Mouse (Mus musculus) forebrain, embryonic 15.5 days (tissue): ENCODE measurements around the gene Cped1. TPM values are rescaled to one million over a fixed set of nuclear protein-coding genes. Genes with fewer than 3 reads are reported as not detected.

Source experiments
- ATAC-seq: fragments of 200-750 bp; cut with Nextera tagmentation; replicated peaks from 2 replicates; pipeline ENCODE4 v1.8.0; 2017; ENCODE audit warnings: mild to moderate bottlenecking, moderate TSS enrichment, moderate library complexity
- H3K27ac ChIP-seq: fragments of 300-500 bp; sonication (generic); replicated peaks from 2 replicates; pipeline ENCODE4 v1.5.1; 2015; ENCODE audit warnings: mild to moderate bottlenecking, inconsistent platforms
- H3K27me3 ChIP-seq: fragments of 300-500 bp; sonication (generic); 2 replicates; pipeline ENCODE4 v1.6.1; 2015; ENCODE audit warnings: inconsistent platforms
- H3K36me3 ChIP-seq: fragments of 300-500 bp; sonication (generic); 2 replicates; pipeline ENCODE4 v1.6.1; 2015; ENCODE audit warnings: mild to moderate bottlenecking, inconsistent platforms
- H3K4me1 ChIP-seq: fragments of 300-500 bp; sonication (generic); 2 replicates; pipeline ENCODE4 v1.6.1; 2015; ENCODE audit warnings: inconsistent platforms
- H3K4me2 ChIP-seq: fragments of 300-500 bp; sonication (generic); replicated peaks from 2 replicates; pipeline ENCODE4 v1.6.1; 2015; ENCODE audit warnings: mild to moderate bottlenecking, inconsistent platforms
- H3K4me3 ChIP-seq: fragments of 300-500 bp; sonication (generic); 2 replicates; pipeline ENCODE4 v1.5.1; 2015; ENCODE audit warnings: mild to moderate bottlenecking, inconsistent platforms
- H3K9ac ChIP-seq: fragments of 300-500 bp; sonication (generic); replicated peaks from 2 replicates; pipeline ENCODE4 v1.6.1; 2015; ENCODE audit warnings: mild to moderate bottlenecking, inconsistent platforms
- H3K9me3 ChIP-seq: fragments of 300-500 bp; sonication (generic); 2 replicates; pipeline ENCODE4 v1.6.1; 2016; ENCODE audit warnings: inconsistent platforms
- WGBS: fragments of 180-500 bp; shearing (Covaris S2); methylation state at CpG from one replicate; pipeline ENCODE4 v1.1.7; 2015; ENCODE audit warnings: mixed read lengths; 5-methylcytosine and 5-hydroxymethylcytosine counted together
- polyA plus RNA-seq: library from polyadenylated mRNA; unstranded; fragments of >200 nt; fragmentation: Nextera tagmentation; extraction: Ambion mirVana; gene quantifications from 2 replicates; pipeline ENCODE4 v1.2.1, GENCODE M21; 2015

The Cped1 gene
- polyA plus RNA-seq, 1 experiment from 2014 or later, result 3.0 TPM

DNA sequence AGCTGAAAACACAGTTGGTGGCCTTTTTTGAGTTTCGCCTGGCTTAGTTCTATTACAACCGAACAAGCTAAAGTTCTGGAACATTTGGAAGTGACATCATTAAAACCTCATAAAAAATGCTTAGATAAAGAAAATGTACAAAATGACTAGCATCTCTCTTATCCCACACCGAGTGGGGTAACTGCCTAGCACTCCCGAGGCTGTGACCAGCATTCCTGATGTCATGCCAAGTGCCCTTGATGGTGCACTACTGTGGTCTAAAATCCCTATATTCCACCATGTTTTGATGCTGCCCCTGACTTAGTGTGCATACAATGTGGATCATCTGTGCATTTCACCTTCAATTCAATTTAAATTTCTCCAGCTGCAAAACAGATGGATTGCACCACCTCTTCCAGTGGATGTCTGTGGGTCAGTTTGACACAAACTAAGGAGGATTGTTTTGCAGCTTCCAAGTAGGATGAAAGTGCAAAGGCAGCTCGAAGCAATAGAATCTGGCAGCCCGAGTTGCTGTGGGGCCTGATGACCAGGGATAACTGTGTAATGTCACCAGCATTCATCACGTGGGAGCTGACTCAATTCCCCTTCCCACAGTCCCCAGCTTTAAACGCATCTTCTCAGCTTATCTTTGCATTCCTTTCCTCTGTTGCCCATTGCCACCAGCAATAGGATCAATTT is 33.2 kb downstream of the Cped1 start:
- Histone ChIP-seq H3K9ac (no peak overlapping the region), H3K36me3 (no peaks in the 10 kb centered on the region), H3K9me3 (no peaks in the 10 kb centered on the region), H3K4me1 (no peaks in the 10 kb centered on the region), H3K4me3 (no peak overlapping the region), H3K27ac (no peak overlapping the region), H3K4me2 (no peak overlapping the region), H3K27me3 (no peaks in the 10 kb centered on the region)
- WGBS, result 83% methylated on average over 8 of the region's 8 CpGs
- ATAC-seq, result no peak

DNA sequence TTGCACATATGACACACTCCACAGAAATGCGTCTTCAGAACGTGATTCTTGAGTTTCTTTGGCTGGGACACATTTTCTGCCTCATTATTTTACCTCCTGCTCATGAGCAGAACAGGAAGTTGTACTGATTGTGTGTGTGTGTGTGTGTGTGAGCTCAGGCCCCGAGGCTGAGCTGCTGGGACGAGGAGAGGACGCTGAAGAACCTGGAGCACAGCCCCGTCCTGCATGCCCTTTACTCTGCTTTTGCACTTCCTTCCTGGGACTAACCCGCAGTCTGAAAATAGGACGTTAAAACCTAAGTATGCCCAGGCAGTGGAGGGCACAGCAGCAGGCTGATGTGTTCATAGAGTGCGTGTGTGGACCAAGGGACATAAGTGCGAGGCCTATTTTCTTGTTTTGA is 33.9 kb downstream of the Cped1 start:
- 73% methylated on average over 10 of the region's 10 CpGs for WGBS
- no peak overlapping the region for H3K9ac ChIP-seq
- no peaks in the 10 kb centered on the region for H3K27me3 ChIP-seq
- H3K9me3 ChIP-seq, result no peaks in the 10 kb centered on the region
- H3K4me3 ChIP-seq, result no peak overlapping the region
- H3K36me3 ChIP-seq, result no peaks in the 10 kb centered on the region
- no peaks in the 10 kb centered on the region for H3K4me1 ChIP-seq
- H3K4me2 ChIP-seq, result no peak overlapping the region
- ATAC-seq, result no peak
- no peak overlapping the region for H3K27ac ChIP-seq

DNA sequence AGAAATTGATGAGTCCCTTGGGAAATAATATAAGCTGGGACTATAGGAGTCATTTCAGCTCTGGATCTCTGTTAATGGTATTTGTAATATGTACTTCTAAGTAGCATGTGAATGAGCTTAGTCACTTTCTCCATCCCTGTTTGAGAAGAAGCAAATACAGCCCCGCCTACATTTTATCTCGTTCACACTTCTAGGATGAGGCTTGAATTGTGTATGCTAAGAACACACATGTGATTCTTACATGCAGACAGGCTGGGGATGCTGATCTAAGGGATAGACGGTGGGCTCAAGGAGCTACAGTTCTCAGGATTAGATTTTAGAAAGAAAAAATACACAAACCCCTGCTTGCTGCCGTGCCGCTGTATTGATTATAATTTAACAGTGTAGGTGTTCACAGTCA is 35.0 kb downstream of the Cped1 start:
- Histone ChIP-seq H3K27ac (no peak overlapping the region), H3K4me2 (no peak overlapping the region), H3K36me3 (no peaks in the 10 kb centered on the region), H3K4me1 (peaks cover 3% of the 10 kb centered on the region), H3K9me3 (no peaks in the 10 kb centered on the region), H3K4me3 (no peak overlapping the region), H3K27me3 (no peaks in the 10 kb centered on the region), H3K9ac (no peak overlapping the region)
- WGBS, result 87% methylated on average over 5 of the region's 5 CpGs
- no peak for ATAC-seq

DNA sequence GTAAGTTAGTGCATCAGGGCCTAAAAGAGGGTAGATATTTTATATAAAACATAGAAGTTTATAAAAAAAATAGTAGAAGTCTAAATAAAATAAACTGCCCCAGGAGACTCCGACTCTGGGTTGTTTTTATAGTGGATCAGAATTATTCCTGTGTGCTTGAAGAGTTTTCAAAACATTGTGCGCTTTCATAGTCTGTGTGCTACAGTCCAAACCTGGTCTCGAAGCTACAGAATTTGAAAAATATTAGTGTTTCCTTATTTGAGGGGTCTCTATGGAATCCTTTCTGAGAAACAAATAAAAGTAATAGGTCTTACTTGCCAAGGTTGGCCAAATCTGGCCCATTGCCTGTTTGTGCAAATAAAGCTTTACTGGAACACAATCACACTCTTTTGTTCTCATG is 35.6 kb downstream of the Cped1 start:
- no peak overlapping the region for H3K27ac ChIP-seq

DNA sequence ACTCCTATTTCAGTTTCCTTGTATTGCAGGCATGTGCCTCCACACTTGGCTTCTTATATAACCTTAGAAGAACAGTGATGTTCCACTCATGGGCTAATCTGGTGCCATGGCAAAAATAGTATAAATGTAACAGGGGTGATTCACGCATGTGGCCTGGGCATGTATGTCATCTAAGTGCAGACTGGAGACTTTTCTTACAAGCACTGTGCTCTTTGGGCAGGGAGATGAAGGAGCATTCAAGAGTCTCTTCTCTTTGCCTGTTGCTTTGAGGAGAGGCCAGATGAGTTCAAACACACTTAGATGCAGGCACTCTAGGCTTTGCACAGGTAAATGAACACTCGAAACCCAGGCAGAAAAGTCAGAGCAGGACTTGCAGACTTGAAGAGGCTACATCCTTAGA is 38.5 kb downstream of the Cped1 start:
- no peaks in the 10 kb centered on the region for H3K27me3 ChIP-seq
- no peak overlapping the region for H3K4me3 ChIP-seq
- no peak for ATAC-seq
- no peaks in the 10 kb centered on the region for H3K36me3 ChIP-seq
- H3K4me1 ChIP-seq, result peaks cover 10% of the 10 kb centered on the region
- no peaks in the 10 kb centered on the region for H3K9me3 ChIP-seq
- H3K9ac ChIP-seq, result no peak overlapping the region
- H3K27ac ChIP-seq, result no peak overlapping the region
- WGBS, result 97% methylated on average over 2 of the region's 2 CpGs
- H3K4me2 ChIP-seq, result no peak overlapping the region

More for the DNA sequence above, 35.6 kb downstream of the Cped1 start:
- Histone ChIP-seq H3K36me3 (no peaks in the 10 kb centered on the region), H3K9ac (no peak overlapping the region), H3K4me2 (no peak overlapping the region), H3K9me3 (no peaks in the 10 kb centered on the region), H3K27me3 (no peaks in the 10 kb centered on the region), H3K4me1 (peaks cover 9% of the 10 kb centered on the region), H3K4me3 (no peak overlapping the region)
- no peak for ATAC-seq
- 88% methylated on average over 3 of the region's 3 CpGs for WGBS

DNA sequence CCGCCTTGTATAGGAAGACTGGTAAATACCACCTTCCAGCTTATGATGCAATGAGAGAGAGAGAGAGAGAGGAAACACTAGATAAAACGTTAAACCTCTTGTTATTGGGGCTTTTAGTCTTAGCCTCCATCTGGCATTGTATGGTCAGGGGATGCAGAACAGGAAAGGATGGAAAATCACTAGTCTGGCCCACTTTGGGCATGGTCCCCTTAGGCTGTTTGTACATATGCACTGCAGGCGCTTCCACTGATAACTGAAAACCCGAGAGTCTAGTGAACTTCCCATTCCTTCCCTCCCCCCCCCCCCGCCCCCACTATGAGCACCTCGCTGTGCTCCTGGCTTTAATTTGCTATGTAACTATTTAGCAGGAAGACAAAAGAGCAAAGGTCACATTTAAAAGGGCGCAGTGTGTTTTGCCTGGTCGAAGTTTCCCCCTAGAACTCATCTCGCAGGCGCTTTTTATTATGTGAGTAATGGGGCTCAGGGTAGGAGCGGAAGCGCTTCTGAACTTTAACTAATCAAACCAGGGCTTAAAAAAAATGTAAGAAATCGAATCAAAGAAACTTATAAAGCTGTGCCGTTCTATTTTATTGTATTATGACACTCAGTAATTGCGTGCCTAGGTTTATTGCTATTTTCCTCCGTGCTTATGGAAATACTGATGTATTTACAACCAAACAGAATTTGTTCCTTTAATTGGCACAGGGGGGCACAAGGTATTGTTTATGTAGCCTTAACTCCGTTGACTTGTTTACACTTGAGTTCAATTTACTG is 40.1 kb downstream of the Cped1 start:
- WGBS, result 11% methylated on average over 17 of the region's 17 CpGs
- Histone ChIP-seq H3K36me3 (no peaks in the 10 kb centered on the region), H3K27me3 (no peaks in the 10 kb centered on the region), H3K4me3 (peak overlapping the region; percentile 28), H3K27ac (no peak overlapping the region), H3K4me1 (peaks cover 10% of the 10 kb centered on the region), H3K9ac (peak overlapping the region; percentile 40), H3K4me2 (peak overlapping the region; percentile 48), H3K9me3 (no peaks in the 10 kb centered on the region)
- peak; percentile 52; the same call in 1 of the 2 replicates for ATAC-seq

DNA sequence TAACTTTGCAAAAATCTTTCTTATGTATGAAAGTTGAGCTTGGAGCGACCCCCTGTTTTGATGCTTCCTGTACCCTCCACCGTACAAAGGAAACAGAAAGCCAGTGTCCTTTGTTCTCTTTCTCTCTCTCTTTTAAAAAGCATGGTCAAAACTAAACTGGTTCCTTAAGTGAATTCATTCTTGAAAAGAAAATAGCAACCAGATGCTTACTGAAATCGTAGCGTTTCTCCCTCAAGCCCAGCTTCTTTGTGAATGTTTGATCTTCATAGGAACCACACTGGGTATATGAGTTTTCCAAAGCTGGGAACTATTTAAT is 40.6 kb downstream of the Cped1 start:
- peaks cover 10% of the 10 kb centered on the region for H3K4me1 ChIP-seq
- peak overlapping the region; percentile 28 for H3K4me3 ChIP-seq
- no peaks in the 10 kb centered on the region for H3K36me3 ChIP-seq
- no peaks in the 10 kb centered on the region for H3K9me3 ChIP-seq
- H3K27me3 ChIP-seq, result no peaks in the 10 kb centered on the region
- 5% methylated on average over 4 of the region's 4 CpGs for whole genome bisulfite sequencing
- peak overlapping the region; percentile 48 for H3K4me2 ChIP-seq
- H3K9ac ChIP-seq, result peak overlapping the region; percentile 40
- no peak; the same call in 1 of the 2 replicates for ATAC-seq
- no peak overlapping the region for H3K27ac ChIP-seq

DNA sequence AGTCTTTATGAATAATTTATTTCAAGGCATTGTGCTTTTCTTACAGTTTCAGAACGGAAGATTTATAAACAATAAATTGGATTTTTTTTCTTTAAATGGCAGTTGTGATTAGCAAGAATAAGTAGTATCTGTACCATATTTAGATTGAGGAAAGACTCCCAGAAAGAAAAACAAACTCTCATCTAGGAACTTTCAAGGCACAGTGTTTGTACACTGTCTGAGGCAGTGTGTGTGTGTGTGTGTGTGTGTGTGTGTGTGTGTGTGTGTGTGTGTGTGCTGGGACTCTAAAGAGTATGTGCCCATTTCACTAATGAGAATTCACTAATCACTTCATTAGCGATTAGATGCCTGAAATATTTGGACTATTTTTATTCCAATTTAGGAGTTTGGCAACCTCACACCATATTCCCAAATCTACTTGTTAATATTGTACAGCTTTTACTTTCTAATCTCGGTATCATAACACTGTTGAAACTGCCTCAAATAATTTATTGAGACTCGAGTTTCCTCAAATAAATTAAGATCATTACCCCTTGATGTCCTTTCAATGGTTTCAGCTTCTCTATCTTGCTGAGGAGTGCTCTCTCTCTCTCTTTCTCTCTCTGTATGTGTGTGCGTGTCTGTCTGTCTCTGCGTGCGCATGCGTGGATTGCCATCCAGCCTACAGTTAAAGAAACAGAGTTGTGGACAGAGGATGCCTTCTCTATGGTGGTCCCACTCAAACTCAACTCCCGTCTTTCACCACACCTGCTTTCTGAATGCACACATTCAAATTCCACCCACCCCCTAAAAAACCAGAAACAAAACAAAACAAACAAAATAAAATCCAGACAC is 41.3 kb downstream of the Cped1 start:
- H3K4me2 ChIP-seq, result peak overlapping the region; percentile 10; the same call in 1 of the 2 replicates
- H3K9me3 ChIP-seq, result no peaks in the 10 kb centered on the region
- H3K4me3 ChIP-seq, result no peak overlapping the region
- peak; percentile 77 for ATAC-seq
- no peaks in the 10 kb centered on the region for H3K36me3 ChIP-seq
- no peak overlapping the region for H3K27ac ChIP-seq
- H3K4me1 ChIP-seq, result peaks cover 10% of the 10 kb centered on the region
- H3K27me3 ChIP-seq, result no peaks in the 10 kb centered on the region
- 51% methylated on average over 9 of the region's 9 CpGs for WGBS
- no peak overlapping the region for H3K9ac ChIP-seq

DNA sequence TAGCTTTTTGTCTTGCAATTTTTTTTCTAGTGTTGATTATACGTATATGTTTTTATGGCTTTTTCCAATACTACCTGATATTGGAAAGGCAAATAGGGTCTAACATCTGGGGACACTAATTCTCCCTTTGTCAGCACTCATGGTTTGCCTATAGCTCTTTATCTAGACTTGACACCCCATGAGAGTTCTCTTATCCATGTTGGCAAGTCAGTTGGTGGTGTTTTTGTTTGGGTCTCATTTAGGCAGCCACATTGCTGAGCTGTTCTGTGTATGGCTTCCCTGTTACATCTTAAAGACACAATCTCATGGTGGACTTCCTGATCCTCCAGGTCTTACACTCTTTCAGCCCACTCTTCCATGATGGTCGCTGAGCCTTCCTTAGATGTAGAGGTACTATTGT is 42.1 kb downstream of the Cped1 start:
- ATAC-seq, result no peak
- H3K4me2 ChIP-seq, result no peak overlapping the region
- no peaks in the 10 kb centered on the region for H3K36me3 ChIP-seq
- no peaks in the 10 kb centered on the region for H3K9me3 ChIP-seq
- no peak overlapping the region for H3K9ac ChIP-seq
- no peak overlapping the region for H3K4me3 ChIP-seq
- no peak overlapping the region for H3K27ac ChIP-seq
- peaks cover 10% of the 10 kb centered on the region for H3K4me1 ChIP-seq
- 93% methylated on average over 2 of the region's 2 CpGs for WGBS
- H3K27me3 ChIP-seq, result no peaks in the 10 kb centered on the region

DNA sequence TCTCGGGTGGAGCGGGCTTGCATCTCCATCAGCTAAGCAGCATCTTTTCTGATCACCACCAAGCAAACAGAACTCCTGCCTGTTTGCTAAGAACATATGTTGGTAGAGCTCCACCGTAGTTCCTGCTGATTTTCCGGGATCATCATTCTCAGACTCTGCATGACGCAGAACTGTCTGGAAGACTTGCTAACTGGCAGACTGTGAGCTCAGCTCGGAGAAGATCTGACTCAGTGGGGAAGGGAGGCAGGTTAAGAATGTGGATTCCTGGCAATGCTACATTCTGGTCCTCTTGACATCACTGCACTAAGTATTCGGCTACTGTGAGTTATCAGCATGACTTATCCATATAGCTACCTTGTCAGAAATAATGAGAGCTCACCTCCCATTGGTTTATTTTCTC is 44.7 kb downstream of the Cped1 start:
- Histone ChIP-seq H3K4me1 (peaks cover 10% of the 10 kb centered on the region), H3K4me3 (no peak overlapping the region), H3K27me3 (no peaks in the 10 kb centered on the region), H3K9me3 (no peaks in the 10 kb centered on the region), H3K4me2 (no peak overlapping the region), H3K36me3 (no peaks in the 10 kb centered on the region), H3K9ac (no peak overlapping the region), H3K27ac (no peak overlapping the region)
- no peak for ATAC-seq
- 79% methylated on average over 7 of the region's 7 CpGs for WGBS

DNA sequence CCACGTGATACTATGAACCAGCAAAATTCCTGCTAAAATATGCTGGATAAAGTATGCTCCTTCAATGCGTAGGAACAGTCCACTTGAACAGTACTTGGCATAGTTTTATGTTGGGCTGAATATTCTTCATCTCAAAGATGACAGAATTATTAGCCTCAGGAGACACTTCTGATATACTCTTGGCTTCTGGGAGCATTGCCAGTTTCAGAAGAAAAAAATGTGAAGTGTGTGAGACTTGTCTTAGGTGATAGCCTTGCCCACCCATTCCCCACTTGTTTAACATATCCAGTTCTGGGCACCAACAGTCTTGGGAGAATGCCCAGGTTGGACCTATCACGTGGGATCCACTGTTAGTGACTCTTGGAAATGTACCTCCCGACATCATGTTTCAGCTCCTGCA is 47.5 kb downstream of the Cped1 start:
- Histone ChIP-seq H3K27ac (no peak overlapping the region), H3K9me3 (no peaks in the 10 kb centered on the region), H3K27me3 (no peaks in the 10 kb centered on the region), H3K36me3 (no peaks in the 10 kb centered on the region), H3K4me2 (no peak overlapping the region), H3K4me1 (no peaks in the 10 kb centered on the region; the same call in 1 of the 2 replicates), H3K9ac (no peak overlapping the region), H3K4me3 (no peak overlapping the region)
- ATAC-seq, result no peak
- 78% methylated on average over 4 of the region's 4 CpGs for WGBS

DNA sequence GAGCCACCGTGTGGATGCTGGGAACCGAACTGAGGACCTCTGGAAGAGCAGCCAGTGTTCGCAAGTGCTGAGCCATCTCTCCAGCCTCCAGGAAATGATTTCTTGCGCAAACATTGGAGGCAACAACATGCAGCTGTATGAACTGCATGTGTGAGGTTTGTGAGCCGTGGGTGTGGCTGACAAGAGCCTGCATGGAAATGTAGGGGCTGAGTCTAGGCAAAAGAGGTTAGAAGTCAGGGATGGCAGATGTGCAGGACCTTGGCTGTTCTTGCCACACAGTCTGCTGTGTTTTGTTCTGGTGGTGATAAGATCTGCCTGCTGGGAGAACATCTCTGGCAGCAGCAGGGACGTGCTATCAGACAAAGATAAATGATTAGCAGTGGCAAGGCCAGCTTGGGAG is 49.7 kb downstream of the Cped1 start:
- no peak overlapping the region for H3K27ac ChIP-seq

More for the DNA sequence above, 49.7 kb downstream of the Cped1 start:
- H3K9ac ChIP-seq, result no peak overlapping the region
- H3K9me3 ChIP-seq, result no peaks in the 10 kb centered on the region
- 85% methylated on average over 6 of the region's 6 CpGs for WGBS
- no peak for ATAC-seq
- H3K4me2 ChIP-seq, result no peak overlapping the region
- no peak overlapping the region for H3K4me3 ChIP-seq
- no peaks in the 10 kb centered on the region for H3K27me3 ChIP-seq
- no peaks in the 10 kb centered on the region; the same call in 1 of the 2 replicates for H3K4me1 ChIP-seq
- no peaks in the 10 kb centered on the region for H3K36me3 ChIP-seq
